Mouse (Mus musculus) thymus, postnatal 4 days (tissue): ENCODE data around the gene Ylpm1.

ENCODE experiments used
- DNase-seq: peaks from one replicate; pipeline ENCODE4 v3.0.0; 2021

Ylpm1 gene

GRCm38 (mm10) chr12:84996083-84996496 lies at the start of gene Ylpm1:
Gene Ylpm1, plus strand, starts transcription at chr12:84996321.
- DNase-seq, result peak; percentile 98

- DNase-seq, result no peak
Measured at GRCm38 (mm10) chr12:84947894-84948583, 48.1 kb upstream of the Ylpm1 start.

DNA sequence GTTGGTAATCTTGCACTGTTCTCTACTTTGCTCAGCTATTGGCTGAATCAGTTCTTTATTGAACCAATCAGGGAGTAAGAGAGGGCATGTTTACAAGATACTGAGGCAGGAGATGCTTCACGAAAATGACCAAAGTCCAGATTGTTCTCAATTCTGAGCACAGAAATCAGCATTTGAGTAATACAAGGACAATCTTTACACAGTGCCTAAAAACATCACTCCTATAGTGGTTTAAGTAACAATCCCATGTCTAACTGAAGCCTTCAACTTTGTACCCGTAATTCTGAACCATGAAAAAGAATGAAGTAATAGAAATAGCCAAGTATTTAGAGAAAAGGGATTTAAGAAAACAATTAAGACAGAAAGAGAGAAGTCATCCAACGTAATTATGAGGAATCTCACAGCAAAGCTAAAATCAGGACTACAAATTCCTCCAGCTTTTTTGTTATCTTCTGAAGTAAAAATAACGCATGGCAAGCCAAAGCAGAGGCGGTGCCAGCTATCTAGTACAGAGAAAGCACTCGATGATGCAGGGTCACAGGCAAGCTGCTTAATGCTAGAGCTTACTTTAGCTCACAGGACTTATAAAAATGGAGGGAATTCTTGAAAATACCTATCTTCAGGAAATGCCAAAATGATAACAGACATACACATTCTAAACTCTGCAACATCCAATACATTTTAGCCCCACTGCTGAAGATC lies 47.4 kb upstream of the Ylpm1 start:
- DNase-seq, result no peak

- no peak for DNase-seq
Measured at GRCm38 (mm10) chr12:84950763-84951162, 45.4 kb upstream of the Ylpm1 start.

DNA sequence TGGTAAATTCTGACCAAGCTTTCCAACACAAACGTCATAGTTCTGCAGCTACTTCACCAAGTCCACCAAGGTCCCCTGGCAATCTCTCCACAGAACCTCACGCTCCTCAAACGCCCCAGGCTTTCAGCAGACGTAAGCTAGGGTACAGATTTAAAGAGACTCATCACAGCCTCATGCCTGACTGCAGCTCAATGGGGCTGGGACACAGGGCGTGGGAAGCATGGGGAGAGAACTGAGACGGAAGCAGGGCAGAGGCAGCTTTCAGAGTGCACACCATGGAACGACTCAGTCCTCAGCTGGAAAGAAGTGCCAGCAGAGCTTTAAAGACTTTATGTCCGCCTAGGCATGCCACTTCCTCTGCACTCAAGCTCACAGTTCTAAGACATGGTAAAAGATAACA lies 44.6 kb upstream of the Ylpm1 start:
- DNase-seq, result no peak

DNA sequence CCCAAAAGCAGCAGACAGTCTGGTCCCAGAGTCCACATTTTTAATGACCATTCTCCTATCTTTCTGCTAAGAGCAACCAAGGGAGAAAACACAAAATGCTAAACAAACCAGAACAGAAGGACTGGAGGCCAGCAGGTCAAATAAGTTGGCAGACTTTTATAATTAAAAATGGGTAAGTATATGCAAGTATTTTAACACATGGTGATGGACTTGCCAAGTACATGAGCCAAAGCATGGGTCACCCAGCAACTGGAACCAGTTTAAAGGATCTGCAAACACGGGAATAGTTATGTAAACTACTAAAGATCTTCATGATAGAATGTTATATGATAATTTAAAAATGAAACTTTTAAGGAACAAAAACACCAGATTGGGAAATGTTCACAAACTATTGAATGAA lies 43.8 kb upstream of the Ylpm1 start:
- no peak for DNase-seq

DNA sequence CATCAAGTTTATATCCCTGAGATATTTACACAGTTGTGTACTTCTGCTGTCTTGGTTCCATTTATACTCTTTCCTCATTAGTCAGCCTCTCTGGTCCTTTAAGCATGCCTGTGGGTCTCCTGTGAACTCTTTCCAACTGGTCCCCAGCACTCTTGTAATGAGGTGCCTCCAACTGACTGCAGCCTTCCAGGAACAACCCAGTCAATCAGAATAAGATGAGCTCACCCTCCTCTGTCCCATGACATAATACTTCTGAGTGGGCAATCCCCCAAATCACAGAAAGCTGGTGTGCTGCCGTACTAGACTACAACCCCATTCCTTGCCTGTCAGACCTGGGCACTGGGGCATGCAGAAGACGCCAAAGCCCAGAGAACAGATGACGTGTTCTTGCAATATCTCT lies 39.8 kb upstream of the Ylpm1 start:
- no peak for DNase-seq

- DNase-seq, result no peak
Measured at GRCm38 (mm10) chr12:84958794-84959356, 37.2 kb upstream of the Ylpm1 start.

DNA sequence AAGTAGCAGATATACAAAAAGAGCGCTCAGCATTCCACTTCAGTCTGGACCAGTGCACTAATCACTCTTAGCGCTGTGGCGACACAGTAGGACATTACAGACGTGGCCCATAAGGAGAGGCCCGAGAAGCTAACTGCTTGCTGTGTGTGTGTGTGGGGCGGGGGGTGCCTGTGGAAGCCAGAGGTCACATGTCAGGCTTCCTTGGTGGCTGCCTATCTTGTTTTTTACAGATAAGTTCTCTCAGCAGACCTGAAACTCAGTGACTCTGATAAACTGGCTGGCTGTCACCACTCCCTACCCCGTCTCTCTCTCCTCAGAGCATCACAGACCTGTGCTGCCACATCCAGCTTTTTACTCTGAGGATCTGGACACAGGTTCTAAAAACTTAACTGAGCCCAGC lies 33.5 kb upstream of the Ylpm1 start:
- DNase-seq, result no peak

DNA sequence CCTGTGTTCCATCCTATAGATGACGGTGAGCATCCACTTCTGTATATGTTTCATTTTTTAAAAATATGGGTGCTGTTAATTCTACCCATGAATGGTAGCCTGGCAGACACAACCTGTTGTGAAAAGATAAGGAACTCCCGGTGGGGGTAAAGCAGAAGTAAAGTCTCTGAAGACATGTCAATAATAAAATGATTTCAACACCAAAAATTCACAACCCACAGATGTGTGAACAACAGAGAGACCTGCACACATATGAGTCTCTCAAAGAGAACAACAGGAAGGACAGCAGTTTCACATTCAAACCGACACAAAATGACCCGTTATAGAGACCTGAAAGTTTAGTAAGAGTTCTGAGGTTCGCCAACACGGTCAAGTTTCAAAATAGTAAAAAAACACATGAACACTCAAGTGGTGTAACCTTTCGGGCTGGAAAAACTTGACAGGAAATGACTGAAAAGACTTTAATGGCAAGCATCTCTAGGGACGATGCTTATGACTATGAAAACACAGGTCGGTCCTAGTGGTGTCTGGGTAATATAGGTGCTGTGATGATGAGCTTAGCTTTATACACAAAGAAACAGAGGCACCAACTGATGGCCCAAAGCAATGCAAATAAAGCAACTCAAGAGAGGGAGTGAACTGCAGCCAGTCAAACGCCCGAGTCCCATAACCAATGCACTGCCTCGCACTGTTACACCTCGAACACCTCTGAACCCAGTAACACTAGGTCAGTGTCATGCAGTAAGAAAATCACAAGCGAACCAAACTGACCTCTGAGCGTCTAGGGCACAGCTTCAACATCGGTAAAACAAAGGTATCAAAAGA lies 27.1 kb upstream of the Ylpm1 start:
- DNase-seq, result no peak

DNA sequence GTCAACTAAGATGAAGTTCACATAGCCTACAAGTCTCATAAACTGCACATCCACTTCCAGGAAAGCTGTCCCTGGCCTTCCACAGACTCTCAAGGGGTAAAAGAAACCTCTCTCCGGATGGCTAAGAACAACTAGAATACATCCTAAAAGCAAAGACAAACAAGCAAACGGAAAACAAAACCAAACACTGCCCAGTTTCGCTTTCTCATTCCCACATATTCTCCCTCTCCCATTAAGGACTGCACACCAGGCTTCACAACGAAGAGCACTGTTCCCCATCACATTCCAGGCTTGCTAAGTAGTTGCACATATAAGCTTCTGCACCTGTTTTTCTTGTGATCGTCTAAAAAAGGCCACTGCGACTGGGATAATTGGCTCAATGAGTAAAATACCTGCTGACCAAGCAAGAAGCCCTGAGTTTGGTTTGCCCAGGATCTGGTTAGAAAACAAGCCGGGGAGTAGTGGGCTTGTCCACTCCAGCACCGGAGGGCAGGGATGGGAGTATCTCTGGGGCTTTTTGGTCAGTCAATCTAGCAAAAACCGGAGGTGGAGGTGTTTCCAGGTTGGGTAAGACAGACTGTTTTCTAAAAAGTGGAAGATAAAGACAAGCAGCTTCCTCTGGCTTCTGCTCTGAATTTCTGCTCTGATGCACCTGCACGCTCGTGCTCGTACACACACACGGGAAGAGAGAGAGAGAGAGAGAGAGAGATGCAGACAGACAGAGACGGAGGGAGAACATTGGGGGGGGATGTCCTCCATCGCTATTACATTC lies 26.3 kb upstream of the Ylpm1 start:
- peak; percentile 37 for DNase-seq

DNA sequence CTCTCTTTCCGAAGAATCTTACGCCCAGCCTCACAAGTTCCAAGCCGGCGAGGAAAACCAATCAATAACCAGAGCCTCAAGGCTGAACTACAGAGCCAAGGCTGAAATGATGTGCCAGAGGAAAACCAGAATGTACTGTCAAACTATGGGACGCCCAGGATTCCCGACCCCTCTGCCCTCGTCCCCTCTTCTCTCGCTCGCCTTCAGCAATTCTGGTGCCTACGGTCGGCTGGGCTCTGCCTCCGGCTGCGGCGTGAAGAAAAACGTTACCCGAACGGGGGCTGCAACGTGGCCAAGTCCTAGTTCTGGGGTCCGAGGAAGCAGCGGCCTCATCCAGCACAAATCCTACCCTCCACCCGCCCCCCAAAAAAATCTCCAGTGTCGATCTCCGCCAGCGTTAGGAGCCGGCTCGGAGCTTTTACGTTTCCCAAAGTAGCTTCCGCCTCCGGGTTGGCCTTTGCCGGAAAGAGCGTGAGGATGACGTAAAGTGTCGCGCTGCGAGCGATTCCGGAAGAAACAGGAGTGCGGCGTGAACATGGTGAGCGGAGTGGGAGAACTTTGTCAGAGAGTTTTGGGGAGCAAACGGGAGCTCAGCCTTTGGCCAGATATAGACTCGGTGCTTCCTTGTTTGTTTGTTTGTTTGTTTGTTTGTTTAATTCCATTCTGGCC lies 25.6 kb upstream of the Ylpm1 start, which contains the start of the genes Fcf1 and Arel1:
Fcf1 (plus strand) TSS at position 470 of the 669 bp plus-strand sequence.
Arel1 (minus strand) TSS at position 473 of the 669 bp plus-strand sequence.
- peak; percentile 90 for DNase-seq

DNA sequence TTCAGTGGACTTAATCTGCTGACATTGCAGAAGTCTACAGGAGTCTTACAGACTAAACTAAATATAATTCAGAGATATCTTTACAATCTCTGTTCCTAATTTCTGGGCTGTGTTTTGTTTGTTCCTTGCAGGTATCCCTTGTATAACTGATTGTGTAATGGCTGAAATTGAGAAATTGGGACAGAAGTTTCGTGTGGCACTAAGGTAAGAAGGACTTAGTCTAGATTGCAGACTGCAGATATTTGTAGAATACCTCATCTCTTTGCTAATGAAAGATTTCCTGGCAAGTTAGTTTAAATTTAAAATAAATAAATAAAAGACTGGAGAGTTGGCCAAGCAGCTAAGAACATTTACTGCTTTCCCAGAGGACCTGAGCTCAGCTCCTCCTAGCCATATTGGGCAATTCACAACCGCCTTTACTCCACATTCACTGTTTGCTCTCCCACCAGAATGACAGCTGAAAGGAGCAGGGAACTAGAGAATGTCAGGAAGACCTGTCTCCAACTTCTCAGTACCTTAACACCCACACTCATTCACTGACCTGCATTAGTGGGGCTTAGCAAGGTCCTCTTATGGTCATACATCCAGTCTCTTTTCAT lies 16.8 kb upstream of the Ylpm1 start:
- no peak for DNase-seq

DNA sequence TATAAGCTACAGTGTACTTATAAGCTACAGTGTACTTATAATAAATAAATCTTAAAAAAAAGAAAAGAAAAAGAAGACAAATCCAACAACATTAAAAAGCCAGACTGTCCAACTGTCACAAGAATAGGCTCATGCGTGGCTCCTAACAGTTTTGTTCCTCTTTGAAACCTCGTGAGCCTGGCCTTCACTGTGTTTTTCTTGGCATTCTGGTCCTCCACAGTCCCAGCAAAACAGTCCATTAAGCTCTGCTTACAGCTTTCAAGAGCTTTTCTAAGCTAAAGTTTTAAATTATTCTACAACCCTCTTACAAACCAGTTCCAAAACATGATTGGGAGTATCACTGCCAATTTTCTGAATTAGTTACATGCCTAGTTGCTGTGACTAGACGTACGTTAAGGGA lies 6.7 kb upstream of the Ylpm1 start:
- no peak for DNase-seq

DNA sequence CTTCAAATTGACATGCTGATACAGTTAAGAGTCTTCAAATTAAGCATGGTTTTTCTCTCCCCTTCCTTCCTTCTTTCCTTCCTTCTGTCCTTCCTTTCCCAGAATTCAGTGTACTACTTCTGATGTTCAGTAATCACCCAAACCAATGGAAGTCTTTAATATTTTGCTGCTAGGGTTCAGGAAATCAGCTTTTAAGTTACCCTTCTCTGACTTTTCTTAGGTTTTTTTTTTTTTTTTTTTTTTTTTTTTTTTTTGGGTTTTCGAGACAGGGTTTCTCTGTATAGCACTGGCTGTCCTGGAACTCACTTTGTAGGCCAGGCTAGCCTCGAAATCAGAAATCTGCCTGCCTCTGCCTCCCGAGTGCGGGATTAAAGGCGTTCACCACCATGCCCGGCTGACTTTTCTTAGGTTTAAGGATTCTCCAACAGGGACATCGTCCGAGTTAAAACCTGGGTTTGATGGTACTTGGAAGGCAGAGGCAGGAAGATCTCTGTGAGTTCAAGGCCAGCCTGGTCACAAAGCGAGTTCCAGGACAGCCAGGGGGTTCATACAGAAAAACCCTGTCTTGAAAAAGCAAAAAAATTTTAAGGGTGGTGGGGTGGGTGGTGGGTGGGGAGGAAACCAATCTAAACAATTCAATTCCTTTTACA lies 884 bp upstream of the Ylpm1 start:
- peak; percentile 12 for DNase-seq

DNA sequence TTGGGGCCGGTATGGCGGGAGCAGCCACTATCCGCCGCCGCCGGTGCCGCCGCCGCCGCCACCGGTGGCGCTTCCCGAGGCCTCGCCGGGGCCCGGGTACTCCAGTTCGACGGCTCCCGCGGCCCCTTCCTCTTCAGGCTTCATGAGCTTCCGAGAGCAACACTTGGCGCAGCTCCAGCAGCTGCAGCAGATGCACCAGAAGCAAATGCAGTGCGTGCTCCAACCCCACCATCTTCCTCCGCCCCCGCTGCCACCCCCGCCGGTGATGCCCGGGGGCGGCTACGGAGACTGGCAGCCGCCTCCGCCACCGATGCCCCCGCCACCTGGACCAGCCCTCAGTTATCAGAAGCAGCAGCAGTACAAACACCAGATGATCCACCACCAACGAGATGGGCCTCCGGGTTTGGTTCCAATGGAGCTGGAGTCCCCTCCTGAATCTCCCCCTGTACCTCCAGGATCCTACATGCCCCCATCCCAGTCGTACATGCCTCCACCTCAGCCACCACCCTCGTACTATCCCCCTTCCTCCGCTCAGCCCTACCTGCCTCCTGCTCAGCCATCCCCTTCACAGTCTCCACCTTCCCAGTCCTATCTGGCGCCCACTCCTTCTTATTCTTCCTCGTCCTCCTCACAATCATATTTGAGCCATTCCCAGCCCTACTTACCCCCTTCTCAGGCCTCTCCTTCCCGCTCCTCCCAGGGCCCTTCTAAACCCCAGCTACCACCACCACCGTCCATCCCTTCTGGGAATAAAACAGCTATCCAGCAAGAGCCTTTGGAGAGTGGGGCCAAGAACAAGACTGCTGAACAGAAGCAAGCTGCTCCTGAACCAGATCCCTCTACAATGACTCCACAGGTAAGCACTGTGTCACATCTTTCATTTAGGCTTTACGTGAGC lies 629 bp downstream of the Ylpm1 start:
- DNase-seq, result peak; percentile 73

- no peak for DNase-seq
Measured at GRCm38 (mm10) chr12:84999053-84999452, 2.9 kb downstream of the Ylpm1 start.

DNA sequence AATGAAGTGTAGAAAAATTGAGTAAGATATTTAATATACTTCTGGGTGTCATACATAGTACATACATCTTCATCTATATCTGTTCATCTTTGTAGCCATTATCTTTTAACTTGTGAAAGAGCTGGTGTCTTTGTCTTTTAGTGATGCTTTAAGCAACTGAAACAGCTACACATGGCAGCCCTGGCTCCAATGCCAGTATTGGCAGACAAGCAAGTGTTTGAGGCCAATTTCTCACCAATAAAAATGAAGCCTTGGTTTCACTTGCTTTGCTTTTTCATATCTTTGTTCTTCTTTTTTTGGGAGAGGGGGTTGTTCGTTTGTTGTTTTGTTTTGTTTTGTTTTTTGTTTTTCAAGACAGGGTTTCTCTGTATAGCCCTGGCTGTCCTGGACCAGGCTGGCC lies 10.1 kb downstream of the Ylpm1 start:
- no peak for DNase-seq

- no peak for DNase-seq
Measured at GRCm38 (mm10) chr12:85007021-85007420, 10.9 kb downstream of the Ylpm1 start.

DNA sequence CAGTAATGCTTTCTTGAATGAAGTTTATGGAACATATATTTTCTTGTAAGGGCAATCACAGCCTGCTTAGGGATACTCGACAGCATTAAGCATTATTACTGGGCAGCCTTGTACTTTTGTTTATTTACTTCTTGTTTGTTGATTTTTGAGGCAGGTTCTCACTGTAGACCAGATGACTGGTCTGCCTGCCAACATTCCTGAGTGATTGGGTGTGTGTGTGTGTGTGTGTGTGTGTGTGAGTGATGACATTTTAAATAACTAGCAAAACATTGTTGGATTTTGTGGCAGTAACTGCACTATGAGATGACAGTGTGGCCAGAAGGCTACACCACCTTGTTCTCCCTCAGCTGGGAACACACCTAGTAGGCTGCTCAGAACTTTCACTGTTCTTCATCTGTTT lies 13.7 kb downstream of the Ylpm1 start:
- DNase-seq, result no peak
